Mouse (Mus musculus) lung, postnatal 25 days (tissue): ENCODE measurements around the gene 1700019A02Rik.

Experiments used
- DNase-seq: peaks from one replicate; pipeline ENCODE4 v3.0.0; 2022; ENCODE audit warnings: low spot score

The 1700019A02Rik gene

GRCm38 (mm10) chr1:53187536-53187935 is at the start of gene 1700019A02Rik:
Gene 1700019A02Rik, minus strand, starts transcription at chr1:53187636.
- DNase-seq, result no peak

- no peak for DNase-seq
Measured at GRCm38 (mm10) chr1:53226063-53226462, 38.6 kb upstream of the 1700019A02Rik start.

GRCm38 (mm10) chr1:53225616-53226015 is 38.2 kb upstream of the 1700019A02Rik start:
- DNase-seq, result no peak

GRCm38 (mm10) chr1:53224775-53225174 is 37.3 kb upstream of the 1700019A02Rik start:
- no peak for DNase-seq

- DNase-seq, result no peak
Measured at GRCm38 (mm10) chr1:53210136-53210535, 22.7 kb upstream of the 1700019A02Rik start.

- no peak for DNase-seq
Measured at GRCm38 (mm10) chr1:53203902-53204301, 16.5 kb upstream of the 1700019A02Rik start.

GRCm38 (mm10) chr1:53201630-53202199 is 14.3 kb upstream of the 1700019A02Rik start:
- DNase-seq, result no peak

- no peak for DNase-seq
Measured at GRCm38 (mm10) chr1:53194536-53194935, 7.1 kb upstream of the 1700019A02Rik start.

- DNase-seq, result no peak
Measured at GRCm38 (mm10) chr1:53191234-53191633, 3.8 kb upstream of the 1700019A02Rik start.

- DNase-seq, result no peak
Measured at GRCm38 (mm10) chr1:53189620-53190019, 2.2 kb upstream of the 1700019A02Rik start.

GRCm38 (mm10) chr1:53186301-53186700 is 1.1 kb downstream of the 1700019A02Rik start:
- DNase-seq, result no peak

GRCm38 (mm10) chr1:53157715-53158114 is 29.7 kb downstream of the 1700019A02Rik start:
- no peak for DNase-seq

- no peak for DNase-seq
Measured at GRCm38 (mm10) chr1:53123066-53123465, 64.4 kb downstream of the 1700019A02Rik start.

GRCm38 (mm10) chr1:53110561-53110960 is 76.9 kb downstream of the 1700019A02Rik start:
- DNase-seq, result no peak
